Mouse (Mus musculus) olfactory bulb, adult 2 months (tissue): ENCODE data around the gene Slc25a20. TPM values are rescaled to one million over a fixed set of nuclear protein-coding genes. Genes with fewer than 3 reads are reported as not detected.
A peak's percentile ranks its signal among the peaks of the same experiment; 100 is the strongest.

ENCODE experiments used
- H3K27ac ChIP-seq: fragments of 200-500 bp; 2 replicates; pipeline ENCODE4 v1.5.1; 2012; ENCODE audit warnings: low read depth, low read length; ENCODE audit not compliant: insufficient read depth
- H3K4me1 ChIP-seq: fragments of 200-500 bp; 2 replicates; pipeline ENCODE4 v1.6.1; 2012; ENCODE audit warnings: low read length; ENCODE audit not compliant: control insufficient read depth, insufficient read depth
- H3K4me3 ChIP-seq: fragments of 200-500 bp; 2 replicates; pipeline ENCODE4 v1.5.1; 2012; ENCODE audit warnings: mild to moderate bottlenecking, low read depth, low read length, moderate library complexity; ENCODE audit not compliant: insufficient read depth
- CTCF ChIP-seq: fragments of 200-500 bp; IDR thresholded peaks from 2 replicates; pipeline ENCODE4 v1.5.1; 2012; ENCODE audit warnings: low read depth, mild to moderate bottlenecking, low read length, moderate library complexity; ENCODE audit not compliant: insufficient read depth
- POLR2A ChIP-seq: fragments of 200-500 bp; IDR thresholded peaks from 2 replicates; pipeline ENCODE4 v1.6.1; 2012; ENCODE audit warnings: mild to moderate bottlenecking, low read depth, low read length, moderate library complexity; ENCODE audit not compliant: insufficient read depth
- WGBS: fragments of 180-500 bp; shearing (Covaris S2); methylation state at CpG from one replicate; pipeline ENCODE4 v1.1.7; 2018; 5-methylcytosine and 5-hydroxymethylcytosine counted together
- polyA plus RNA-seq: library from polyadenylated mRNA; stranded (reverse); fragments of >200 nt; gene quantifications from 2 replicates; pipeline ENCODE4 v1.2.4, GENCODE M21; 2012; ENCODE audit warnings: low replicate concordance; ENCODE audit not compliant: missing spikeins, insufficient read depth, insufficient read length

Slc25a20 gene
- not detected in 2 replicates for polyA plus RNA-seq

DNA sequence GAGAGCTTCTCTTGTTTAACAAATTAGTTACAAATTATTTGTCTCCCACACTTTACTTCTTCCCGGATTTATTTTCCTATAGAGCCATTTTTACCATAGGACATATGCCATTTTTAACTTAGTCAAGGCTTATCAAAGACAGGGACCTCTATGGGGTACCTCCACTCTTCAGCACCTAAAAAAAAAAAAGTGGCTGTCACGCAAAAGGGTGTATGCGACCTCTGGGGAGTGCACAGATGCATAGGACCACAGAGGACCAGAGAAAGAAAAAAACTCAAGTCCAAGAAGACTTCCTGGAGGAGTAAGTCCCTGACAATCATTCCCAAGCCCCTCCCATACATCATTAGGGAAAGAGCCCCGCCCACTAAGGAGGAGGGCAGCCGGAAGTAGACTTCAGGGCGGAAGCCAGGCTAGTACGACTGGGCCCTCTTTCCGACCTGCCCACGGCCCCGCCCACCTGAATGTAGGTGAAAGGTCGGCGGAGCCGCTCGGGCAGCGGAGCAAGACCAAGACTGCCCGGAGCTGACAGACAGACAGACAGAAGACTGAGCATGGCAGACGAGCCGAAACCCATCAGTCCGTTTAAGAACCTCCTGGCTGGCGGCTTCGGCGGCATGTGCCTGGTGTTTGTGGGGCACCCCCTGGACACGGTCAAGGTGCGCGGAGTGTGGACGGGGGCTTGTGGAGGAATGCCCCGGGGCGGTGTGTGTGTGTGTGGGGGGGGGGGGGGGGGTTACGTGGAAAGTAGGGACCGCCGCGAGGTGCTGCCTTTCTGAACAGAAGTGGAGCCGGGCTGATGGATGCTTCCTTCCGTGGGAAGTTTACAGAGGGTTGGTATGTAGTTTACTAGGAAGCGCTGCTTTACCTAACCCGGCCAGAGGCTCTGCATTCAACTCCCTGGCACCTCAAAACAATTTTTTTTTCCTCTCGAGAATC is at the start of gene Slc25a20:
Gene Slc25a20, plus strand, starts transcription at position 412 of the 936 bp plus-strand sequence.
- H3K4me3 ChIP-seq: peak within 1 kb of the TSS; percentile 89
- TF ChIP-seq CTCF: no peak
- TF ChIP-seq POLR2A: no peak
- H3K4me1 ChIP-seq: peaks cover 6% of the 10 kb centered on the region
- WGBS: 3% methylated on average over 33 of the region's 37 CpGs
- no peak within 1 kb of the TSS for H3K27ac ChIP-seq

DNA sequence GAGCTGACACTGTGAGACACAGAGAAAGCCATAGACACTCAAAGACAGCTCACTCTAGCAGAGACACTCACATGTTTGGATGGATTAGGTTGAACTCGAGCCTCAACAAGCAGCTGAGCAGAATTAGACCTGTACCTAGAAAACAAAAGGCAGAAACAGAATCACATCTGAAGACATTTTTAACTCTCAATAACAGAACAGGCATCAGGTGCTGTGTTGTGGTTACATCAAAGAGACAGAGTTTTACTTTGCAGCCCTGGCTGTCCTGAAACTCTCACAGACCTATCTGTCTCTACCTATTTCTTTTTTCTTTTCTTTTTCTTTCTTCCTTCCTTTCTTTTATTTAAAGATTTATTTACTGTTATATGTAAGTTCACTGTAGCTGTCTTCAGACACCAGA is 44.6 kb upstream of the Slc25a20 start:
- Histone ChIP-seq H3K4me3 (no peak overlapping the region), H3K27ac (no peak overlapping the region), H3K4me1 (no peaks in the 10 kb centered on the region)
- TF ChIP-seq POLR2A (no peak), CTCF (no peak)
- 97% methylated on average over 1 of the region's 1 CpGs for WGBS

DNA sequence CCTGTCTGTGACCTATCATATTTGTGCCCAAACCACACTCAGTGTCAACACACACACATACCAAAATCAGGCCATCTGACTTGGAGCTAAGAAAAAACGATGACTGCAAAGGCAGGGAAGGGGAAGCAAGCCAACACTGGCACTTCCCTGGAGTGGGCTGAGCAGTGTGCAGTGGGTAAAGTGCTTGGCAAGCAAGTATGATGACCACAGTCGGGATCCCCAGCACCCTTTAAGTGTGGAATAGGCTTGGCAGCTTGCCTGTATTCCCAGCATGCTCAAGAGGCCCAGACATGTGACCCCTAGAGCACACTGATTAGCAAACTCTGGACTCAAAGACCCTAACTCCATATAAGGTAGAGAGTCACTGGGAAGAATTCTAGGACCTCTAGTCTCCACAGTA is 35.4 kb upstream of the Slc25a20 start:
- TF ChIP-seq POLR2A: no peak
- no peak for TF ChIP-seq CTCF
- 23% methylated on average over 2 of the region's 2 CpGs for WGBS
- H3K4me3 ChIP-seq: no peak overlapping the region
- H3K4me1 ChIP-seq: 0 out of 2 replicates have a peak, but pooled peaks cover 2% of the 10 kb centered on the region
- no peak overlapping the region for H3K27ac ChIP-seq

DNA sequence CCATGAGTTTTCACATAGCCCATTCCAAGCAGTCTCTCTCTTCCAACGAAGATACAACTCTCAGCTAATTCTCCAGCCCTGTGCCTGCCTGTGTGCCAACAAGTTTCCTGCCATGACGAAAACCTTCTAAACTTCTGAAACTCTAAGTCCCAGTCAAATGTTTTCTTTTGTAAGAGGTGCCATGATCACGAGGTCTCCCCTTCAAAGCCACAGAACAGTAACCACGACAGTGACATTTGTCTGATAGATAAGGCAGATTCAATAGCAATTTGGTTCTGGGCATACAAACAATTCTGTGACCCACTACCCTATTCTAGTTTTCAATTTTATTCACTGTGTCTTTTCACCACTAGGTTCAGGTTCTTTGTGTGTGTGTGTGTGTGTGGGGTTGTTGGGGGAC is 33.7 kb upstream of the Slc25a20 start:
- WGBS: 64% methylated on average over 4 of the region's 4 CpGs
- no peak overlapping the region for H3K4me3 ChIP-seq
- TF ChIP-seq CTCF (no peak), POLR2A (no peak)
- H3K4me1 ChIP-seq: 0 out of 2 replicates have a peak, but pooled peaks cover 2% of the 10 kb centered on the region
- no peak overlapping the region for H3K27ac ChIP-seq

DNA sequence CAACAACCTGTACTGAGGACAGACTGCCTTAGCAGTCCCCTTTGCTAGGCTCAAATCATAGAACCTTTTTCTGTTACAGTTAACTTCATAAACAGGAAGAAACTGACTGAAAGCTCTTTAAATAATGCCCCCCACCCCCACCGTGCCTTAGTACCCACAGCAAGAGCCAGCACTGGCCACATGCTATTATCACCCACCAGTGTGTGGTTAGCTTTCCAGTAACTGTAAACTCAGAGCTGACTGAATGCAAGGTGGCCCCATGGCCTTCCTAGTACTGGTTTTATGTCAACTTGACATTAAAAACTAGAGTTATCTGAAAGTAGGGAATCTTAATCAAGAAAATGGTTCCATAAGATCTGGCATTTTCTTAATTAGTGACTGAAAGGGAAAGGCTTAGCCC is 31.2 kb upstream of the Slc25a20 start:
- H3K4me3 ChIP-seq: no peak overlapping the region
- H3K4me1 ChIP-seq: 0 out of 2 replicates have a peak, but pooled peaks cover 2% of the 10 kb centered on the region
- no peak overlapping the region for H3K27ac ChIP-seq
- WGBS: 73% methylated on average over 1 of the region's 1 CpGs
- TF ChIP-seq CTCF (no peak), POLR2A (no peak)

DNA sequence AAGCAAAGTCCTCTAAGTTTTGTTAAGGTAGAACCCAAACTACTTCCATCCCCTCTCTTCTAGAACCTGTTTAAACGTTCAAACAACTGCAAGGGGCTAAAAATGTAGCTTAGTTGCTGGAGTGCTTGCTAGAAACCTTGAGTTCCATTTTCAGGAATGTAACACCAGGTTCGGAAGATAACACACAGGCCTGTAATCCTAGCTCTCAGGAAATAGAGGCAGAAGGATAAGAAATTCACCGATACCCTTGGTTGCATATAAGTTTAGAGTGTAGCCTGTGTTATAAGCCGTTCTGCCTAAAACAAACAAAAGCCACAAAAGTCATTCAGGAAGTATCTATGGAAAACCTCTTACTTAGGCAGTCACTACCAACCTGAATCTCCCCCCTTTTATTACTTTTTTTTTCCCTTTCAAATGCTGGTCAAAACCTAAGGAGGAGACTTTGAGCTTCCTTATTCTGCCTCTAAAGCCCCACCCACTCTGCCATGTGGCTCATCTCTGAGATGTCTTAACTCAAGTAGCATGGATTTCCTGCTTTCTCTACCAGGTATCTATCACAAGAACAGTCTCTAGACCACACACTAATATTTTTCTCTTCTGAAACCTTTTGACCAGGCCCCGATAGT is 30.1 kb upstream of the Slc25a20 start:
- no peak overlapping the region for H3K27ac ChIP-seq
- 87% methylated on average over 5 of the region's 5 CpGs for WGBS
- TF ChIP-seq CTCF: no peak
- TF ChIP-seq POLR2A: no peak
- no peak overlapping the region for H3K4me3 ChIP-seq
- 0 out of 2 replicates have a peak, but pooled peaks cover 2% of the 10 kb centered on the region for H3K4me1 ChIP-seq

DNA sequence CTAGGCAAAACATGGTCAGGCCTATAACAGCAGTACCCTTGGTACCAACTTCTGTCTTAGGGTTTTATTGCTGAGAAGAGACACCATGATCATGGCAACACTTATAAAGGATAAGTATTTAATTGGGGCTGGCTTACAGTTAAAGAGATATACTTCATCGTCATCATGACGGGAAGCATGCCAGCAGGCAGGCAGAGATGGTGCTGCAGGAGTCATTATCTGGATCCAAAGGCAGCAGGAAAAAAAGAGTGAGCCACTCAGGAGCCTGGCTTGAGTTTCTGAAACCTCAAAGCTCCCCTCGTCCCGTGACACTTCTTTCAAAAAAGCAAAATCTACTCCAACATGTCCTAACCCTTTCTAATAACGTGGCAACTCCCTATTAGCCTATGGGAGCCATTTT is 29.5 kb upstream of the Slc25a20 start:
- WGBS: 72% methylated on average over 5 of the region's 5 CpGs
- TF ChIP-seq CTCF (no peak), POLR2A (no peak)
- no peak overlapping the region for H3K27ac ChIP-seq

DNA sequence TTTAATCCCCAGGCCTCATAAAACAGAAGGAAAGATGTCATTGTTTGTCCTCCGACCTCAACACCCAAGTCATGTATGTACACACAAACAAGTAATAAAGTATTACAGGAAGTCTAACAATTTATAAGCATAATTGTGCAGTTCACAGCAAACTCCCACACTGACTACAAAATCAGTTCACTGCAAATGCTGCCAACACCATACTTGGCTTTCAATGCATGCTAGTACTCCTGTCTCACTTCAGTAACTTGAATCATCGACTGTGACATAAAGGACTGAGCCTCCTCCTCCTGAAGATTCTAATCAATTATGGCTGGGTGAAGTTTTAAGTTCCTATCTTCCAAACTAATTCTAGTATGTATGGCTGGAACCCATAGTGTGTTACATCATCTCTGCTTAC is 28.0 kb upstream of the Slc25a20 start:
- Histone ChIP-seq H3K27ac (no peak overlapping the region), H3K4me1 (0 out of 2 replicates have a peak, but pooled peaks cover 2% of the 10 kb centered on the region), H3K4me3 (no peak overlapping the region)
- WGBS: 51% methylated on average over 2 of the region's 2 CpGs
- TF ChIP-seq POLR2A: no peak
- TF ChIP-seq CTCF: no peak

More for the DNA sequence above, 29.5 kb upstream of the Slc25a20 start:
- H3K4me1 ChIP-seq: 0 out of 2 replicates have a peak, but pooled peaks cover 2% of the 10 kb centered on the region
- no peak overlapping the region for H3K4me3 ChIP-seq

DNA sequence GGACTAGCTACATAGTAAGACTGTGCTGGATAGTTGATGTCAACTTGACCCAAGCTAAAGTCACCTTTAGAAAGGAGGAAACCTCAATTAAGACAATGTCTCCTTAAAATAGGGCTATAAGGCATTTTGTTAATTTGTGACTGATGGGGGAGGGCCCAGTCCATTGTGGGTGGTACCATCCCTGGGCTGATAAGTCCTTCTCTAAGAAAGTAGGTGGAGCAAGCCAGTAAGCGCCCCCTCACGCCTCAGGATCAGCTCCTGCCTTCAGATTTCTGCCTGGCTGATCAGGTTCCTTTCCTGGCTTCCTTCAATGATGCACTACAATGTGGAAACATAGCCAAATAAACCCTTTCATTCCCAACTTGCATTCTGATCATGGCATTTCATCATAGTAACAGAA is 26.5 kb upstream of the Slc25a20 start:
- no peaks in the 10 kb centered on the region for H3K4me1 ChIP-seq
- H3K27ac ChIP-seq: no peak overlapping the region
- TF ChIP-seq CTCF: no peak
- TF ChIP-seq POLR2A: no peak
- no peak overlapping the region for H3K4me3 ChIP-seq
- WGBS: 68% methylated on average over 2 of the region's 2 CpGs
